Mouse (Mus musculus): Measurements from ENCODE around the gene Plcg2. TPM values are rescaled to one million over a fixed set of nuclear protein-coding genes. Genes with fewer than 3 reads are reported as not detected.

The Plcg2 gene
- polyA plus RNA-seq, 1 experiment from 2014 or later: 7.3 TPM

DNA sequence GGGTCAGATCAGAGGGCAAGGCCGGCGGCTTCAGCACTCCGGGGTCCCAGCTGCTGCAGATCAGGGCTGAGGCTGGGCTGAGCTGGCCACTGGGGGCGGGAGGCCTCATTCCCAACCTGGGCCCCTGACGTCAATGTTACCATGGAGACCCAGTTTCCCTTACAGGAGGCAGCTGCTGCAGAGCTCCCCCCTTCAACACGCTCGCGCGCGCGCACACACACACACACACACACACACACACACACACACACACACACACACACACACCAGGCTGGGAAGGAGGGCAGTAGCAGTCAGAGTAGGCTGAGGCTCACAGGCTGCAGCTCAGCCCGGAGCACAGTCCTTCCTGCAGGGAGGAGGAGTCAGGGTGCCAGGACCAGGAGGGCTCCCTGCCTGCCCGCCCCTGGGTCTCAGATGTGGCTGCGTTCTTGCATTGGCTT is 27.7 kb upstream of the Plcg2 start:
- no peak overlapping the region for H3K9ac ChIP-seq
- ATAC-seq (ENCODE audit: low read depth): peak; percentile 51

GRCm38 (mm10) chr8:117471174-117471573 is 26.9 kb upstream of the Plcg2 start:
- WGBS (ENCODE audit: insufficient replicate concordance): 11% methylated on average over 3 of the region's 3 CpGs
- Histone ChIP-seq H3K27ac (no peak overlapping the region), H3K4me1 (replicated peaks) (peaks cover 24% of the 10 kb centered on the region), H3K9ac (no peak overlapping the region), H3K36me3 (no peaks in the 10 kb centered on the region), H3K4me2 (no peak overlapping the region), H3K4me3 (replicated peaks) (no peak overlapping the region), H3K27me3 (peaks cover 7% of the 10 kb centered on the region; the same call in 1 of the 2 replicates), H3K9me3 (replicated peaks) (no peaks in the 10 kb centered on the region)
- peak; percentile 37 for ATAC-seq (ENCODE audit: low read depth)
- peak; percentile 50 for DNase-seq

More for the DNA sequence above, 27.7 kb upstream of the Plcg2 start:
- H3K27ac ChIP-seq: no peak overlapping the region
- H3K4me3 ChIP-seq (replicated peaks): no peak overlapping the region
- no peaks in the 10 kb centered on the region for H3K9me3 ChIP-seq (replicated peaks)
- H3K4me2 ChIP-seq: peak overlapping the region; percentile 41
- peaks cover 7% of the 10 kb centered on the region; the same call in 1 of the 2 replicates for H3K27me3 ChIP-seq
- peak; percentile 29 for DNase-seq
- peaks cover 24% of the 10 kb centered on the region for H3K4me1 ChIP-seq (replicated peaks)
- no peaks in the 10 kb centered on the region for H3K36me3 ChIP-seq
- WGBS (ENCODE audit: insufficient replicate concordance): 4% methylated on average over 7 of the region's 14 CpGs

- H3K9ac ChIP-seq: no peak overlapping the region
- WGBS (ENCODE audit: insufficient replicate concordance): 55% methylated on average over 9 of the region's 9 CpGs
- no peak for DNase-seq
- ATAC-seq (ENCODE audit: low read depth): no peak
- H3K27me3 ChIP-seq: peaks cover 7% of the 10 kb centered on the region; the same call in 1 of the 2 replicates
- H3K27ac ChIP-seq: no peak overlapping the region
- H3K36me3 ChIP-seq: no peaks in the 10 kb centered on the region
- no peaks in the 10 kb centered on the region for H3K9me3 ChIP-seq (replicated peaks)
- peaks cover 24% of the 10 kb centered on the region for H3K4me1 ChIP-seq (replicated peaks)
- H3K4me3 ChIP-seq (replicated peaks): no peak overlapping the region
- H3K4me2 ChIP-seq: no peak overlapping the region
Measured at GRCm38 (mm10) chr8:117471655-117472054, 26.4 kb upstream of the Plcg2 start.

DNA sequence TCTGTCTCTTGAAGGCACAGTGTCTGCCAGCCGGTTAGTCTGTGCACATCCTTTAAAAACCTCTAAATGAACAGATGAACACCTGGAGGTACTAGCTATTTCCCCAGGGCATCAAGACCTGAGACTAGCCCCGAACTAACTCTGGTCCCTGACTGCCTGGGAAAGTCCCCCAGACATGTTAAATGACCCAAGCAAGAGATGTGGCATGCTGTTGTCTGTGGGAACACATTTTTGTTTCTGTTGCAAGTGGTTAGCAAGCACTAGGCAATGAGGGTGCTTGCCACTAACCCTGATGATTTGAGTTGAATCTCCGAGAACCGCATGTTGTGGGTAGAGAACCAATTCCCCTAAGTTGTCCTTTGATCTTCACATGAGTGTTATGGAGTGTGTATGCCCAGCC is 25.8 kb upstream of the Plcg2 start:
- no peak overlapping the region for H3K9ac ChIP-seq
- peaks cover 24% of the 10 kb centered on the region for H3K4me1 ChIP-seq (replicated peaks)
- peaks cover 7% of the 10 kb centered on the region; the same call in 1 of the 2 replicates for H3K27me3 ChIP-seq
- no peak overlapping the region for H3K4me3 ChIP-seq (replicated peaks)
- no peak overlapping the region for H3K4me2 ChIP-seq
- no peaks in the 10 kb centered on the region for H3K9me3 ChIP-seq (replicated peaks)
- 71% methylated on average over 4 of the region's 4 CpGs for WGBS (ENCODE audit: insufficient replicate concordance)
- ATAC-seq (ENCODE audit: low read depth) (no peak), DNase-seq (no peak)
- H3K27ac ChIP-seq: no peak overlapping the region
- H3K36me3 ChIP-seq: no peaks in the 10 kb centered on the region

GRCm38 (mm10) chr8:117474944-117475343 is 23.1 kb upstream of the Plcg2 start:
- H3K4me3 ChIP-seq (replicated peaks): no peak overlapping the region
- H3K9me3 ChIP-seq (replicated peaks): no peaks in the 10 kb centered on the region
- no peak overlapping the region for H3K4me2 ChIP-seq
- H3K36me3 ChIP-seq: no peaks in the 10 kb centered on the region
- H3K4me1 ChIP-seq (replicated peaks): peaks cover 20% of the 10 kb centered on the region
- no peak overlapping the region for H3K27ac ChIP-seq
- peak; percentile 84 for DNase-seq
- H3K27me3 ChIP-seq: peaks cover 3% of the 10 kb centered on the region; the same call in 1 of the 2 replicates
- no peak overlapping the region for H3K9ac ChIP-seq
- WGBS (ENCODE audit: insufficient replicate concordance): 2% methylated on average over 5 of the region's 5 CpGs
- ATAC-seq (ENCODE audit: low read depth): peak; percentile 67

DNA sequence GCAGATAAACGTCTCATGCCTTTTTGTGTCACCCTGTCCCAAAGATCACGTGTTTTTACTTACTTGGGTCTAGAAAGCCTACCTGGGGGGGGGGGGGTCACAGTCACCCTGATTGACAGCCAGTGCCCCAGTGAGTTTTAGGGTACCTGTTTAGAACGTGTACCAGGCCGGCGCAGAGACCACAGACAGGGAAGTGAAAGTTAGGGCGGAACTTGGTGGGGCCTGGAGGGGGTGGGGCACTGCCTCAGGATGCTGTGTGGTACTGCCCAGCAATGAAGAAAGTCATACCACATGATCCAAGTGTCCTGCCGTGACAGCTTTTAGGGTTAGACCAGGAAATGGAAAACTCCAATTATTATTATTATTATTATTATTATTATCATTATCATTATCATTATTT is 22.3 kb upstream of the Plcg2 start:
- Histone ChIP-seq H3K27ac (no peak overlapping the region), H3K27me3 (no peaks in the 10 kb centered on the region), H3K4me2 (no peak overlapping the region), H3K9ac (no peak overlapping the region), H3K4me1 (replicated peaks) (peaks cover 11% of the 10 kb centered on the region), H3K9me3 (replicated peaks) (no peaks in the 10 kb centered on the region), H3K36me3 (no peaks in the 10 kb centered on the region), H3K4me3 (replicated peaks) (no peak overlapping the region)
- ATAC-seq (ENCODE audit: low read depth) (no peak), DNase-seq (no peak)
- WGBS (ENCODE audit: insufficient replicate concordance): 20% methylated on average over 7 of the region's 7 CpGs

GRCm38 (mm10) chr8:117478082-117478481 is 20.0 kb upstream of the Plcg2 start:
- no peaks in the 10 kb centered on the region for H3K36me3 ChIP-seq
- no peak overlapping the region for H3K27ac ChIP-seq
- no peak for ATAC-seq (ENCODE audit: low read depth)
- no peak overlapping the region for H3K4me3 ChIP-seq (replicated peaks)
- no peak overlapping the region for H3K9ac ChIP-seq
- no peaks in the 10 kb centered on the region for H3K9me3 ChIP-seq (replicated peaks)
- no peaks in the 10 kb centered on the region for H3K27me3 ChIP-seq
- H3K4me1 ChIP-seq (replicated peaks): 0 out of 2 replicates have a peak, but pooled peaks cover 4% of the 10 kb centered on the region
- DNase-seq: no peak
- no peak overlapping the region for H3K4me2 ChIP-seq

- Histone ChIP-seq H3K9me3 (replicated peaks) (no peaks in the 10 kb centered on the region), H3K27me3 (no peaks in the 10 kb centered on the region), H3K4me3 (replicated peaks) (no peak overlapping the region), H3K36me3 (no peaks in the 10 kb centered on the region), H3K9ac (no peak overlapping the region), H3K4me2 (no peak overlapping the region), H3K4me1 (replicated peaks) (0 out of 2 replicates have a peak, but pooled peaks cover 3% of the 10 kb centered on the region), H3K27ac (no peak overlapping the region)
- WGBS (ENCODE audit: insufficient replicate concordance): 83% methylated on average over 9 of the region's 9 CpGs
- ATAC-seq (ENCODE audit: low read depth) (no peak), DNase-seq (no peak)
Measured at GRCm38 (mm10) chr8:117479996-117480395, 18.1 kb upstream of the Plcg2 start.

DNA sequence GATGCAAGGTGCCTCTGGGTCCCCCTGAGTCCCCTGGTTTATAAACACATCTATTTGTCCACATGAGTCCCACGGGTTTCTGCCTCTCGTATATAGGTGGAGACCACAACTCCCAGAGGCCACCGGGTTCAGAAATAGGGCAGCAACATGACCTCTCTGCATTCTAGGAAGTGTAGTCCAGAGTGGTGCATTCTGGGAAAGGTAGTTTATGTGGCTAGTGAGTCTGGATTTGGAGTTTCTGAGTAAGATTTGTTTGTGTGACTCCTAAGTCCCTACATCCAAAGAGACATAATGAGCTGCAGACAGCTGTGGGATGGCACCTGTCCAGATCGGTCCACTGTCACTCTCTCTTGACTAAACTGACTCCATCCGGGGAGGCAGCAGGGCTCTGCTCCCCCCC is 17.6 kb upstream of the Plcg2 start:
- Histone ChIP-seq H3K9ac (no peak overlapping the region), H3K4me2 (no peak overlapping the region), H3K27me3 (no peaks in the 10 kb centered on the region), H3K27ac (no peak overlapping the region), H3K4me3 (replicated peaks) (no peak overlapping the region), H3K36me3 (no peaks in the 10 kb centered on the region), H3K9me3 (replicated peaks) (no peaks in the 10 kb centered on the region), H3K4me1 (replicated peaks) (0 out of 2 replicates have a peak, but pooled peaks cover 3% of the 10 kb centered on the region)
- WGBS (ENCODE audit: insufficient replicate concordance): 59% methylated on average over 5 of the region's 5 CpGs
- no peak for ATAC-seq (ENCODE audit: low read depth)
- no peak for DNase-seq

DNA sequence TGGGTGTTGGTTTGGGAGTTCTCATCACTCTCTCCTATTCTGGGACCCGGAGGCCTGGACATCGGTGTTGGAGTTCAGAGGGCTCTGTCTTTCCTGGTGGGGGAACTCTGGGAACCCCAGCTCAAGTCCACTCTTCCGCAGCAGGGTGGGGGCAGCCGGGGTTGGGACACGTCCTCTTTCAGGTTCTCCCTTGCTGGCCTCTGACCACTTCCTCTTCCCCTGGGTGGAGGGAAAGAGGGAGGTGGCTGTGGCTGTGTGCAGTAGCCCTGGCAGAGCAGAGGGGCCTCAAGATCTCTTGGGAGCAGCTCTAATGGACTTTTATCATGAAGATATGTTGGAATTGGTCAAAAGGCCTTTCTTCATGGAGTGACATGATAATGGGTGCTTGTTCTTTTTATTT is 16.3 kb upstream of the Plcg2 start:
- Histone ChIP-seq H3K9ac (no peak overlapping the region), H3K36me3 (no peaks in the 10 kb centered on the region), H3K4me2 (0 out of 2 replicates have a peak overlapping the region, but pooled peaks have one; percentile 21), H3K9me3 (replicated peaks) (no peaks in the 10 kb centered on the region), H3K27ac (no peak overlapping the region; the same call in 1 of the 2 replicates), H3K4me1 (replicated peaks) (0 out of 2 replicates have a peak, but pooled peaks cover 3% of the 10 kb centered on the region), H3K4me3 (replicated peaks) (no peak overlapping the region), H3K27me3 (no peaks in the 10 kb centered on the region)
- DNase-seq (no peak), ATAC-seq (ENCODE audit: low read depth) (peak; percentile 31; the same call in 1 of the 2 replicates)
- 30% methylated on average over 5 of the region's 5 CpGs for WGBS (ENCODE audit: insufficient replicate concordance)

GRCm38 (mm10) chr8:117484731-117485130 is 13.4 kb upstream of the Plcg2 start:
- 75% methylated on average over 8 of the region's 8 CpGs for WGBS (ENCODE audit: insufficient replicate concordance)
- H3K4me1 ChIP-seq (replicated peaks): 0 out of 2 replicates have a peak, but pooled peaks cover 3% of the 10 kb centered on the region
- no peak overlapping the region for H3K4me2 ChIP-seq
- no peaks in the 10 kb centered on the region for H3K27me3 ChIP-seq
- H3K36me3 ChIP-seq: no peaks in the 10 kb centered on the region
- DNase-seq: no peak
- ATAC-seq (ENCODE audit: low read depth): no peak
- H3K9me3 ChIP-seq (replicated peaks): no peaks in the 10 kb centered on the region
- no peak overlapping the region for H3K27ac ChIP-seq
- no peak overlapping the region for H3K4me3 ChIP-seq (replicated peaks)
- no peak overlapping the region for H3K9ac ChIP-seq

GRCm38 (mm10) chr8:117485316-117485715 is 12.8 kb upstream of the Plcg2 start:
- Histone ChIP-seq H3K9ac (no peak overlapping the region), H3K4me3 (replicated peaks) (no peak overlapping the region), H3K4me2 (no peak overlapping the region), H3K27me3 (no peaks in the 10 kb centered on the region), H3K27ac (no peak overlapping the region), H3K4me1 (replicated peaks) (0 out of 2 replicates have a peak, but pooled peaks cover 3% of the 10 kb centered on the region), H3K36me3 (no peaks in the 10 kb centered on the region), H3K9me3 (replicated peaks) (no peaks in the 10 kb centered on the region)
- DNase-seq (no peak), ATAC-seq (ENCODE audit: low read depth) (no peak)
- 72% methylated on average over 1 of the region's 1 CpGs for WGBS (ENCODE audit: insufficient replicate concordance)
